Mouse (Mus musculus) lung, postnatal 10 days (tissue): Measurements from ENCODE around the gene Acbd4.

Experiments used
- DNase-seq: peaks from one replicate; pipeline ENCODE4 v3.0.0; 2021

Acbd4 gene

GRCm38 (mm10) chr11:103115163-103116007 is 13.9 kb downstream of the Acbd4 start:
- peak; percentile 87 for DNase-seq

DNA sequence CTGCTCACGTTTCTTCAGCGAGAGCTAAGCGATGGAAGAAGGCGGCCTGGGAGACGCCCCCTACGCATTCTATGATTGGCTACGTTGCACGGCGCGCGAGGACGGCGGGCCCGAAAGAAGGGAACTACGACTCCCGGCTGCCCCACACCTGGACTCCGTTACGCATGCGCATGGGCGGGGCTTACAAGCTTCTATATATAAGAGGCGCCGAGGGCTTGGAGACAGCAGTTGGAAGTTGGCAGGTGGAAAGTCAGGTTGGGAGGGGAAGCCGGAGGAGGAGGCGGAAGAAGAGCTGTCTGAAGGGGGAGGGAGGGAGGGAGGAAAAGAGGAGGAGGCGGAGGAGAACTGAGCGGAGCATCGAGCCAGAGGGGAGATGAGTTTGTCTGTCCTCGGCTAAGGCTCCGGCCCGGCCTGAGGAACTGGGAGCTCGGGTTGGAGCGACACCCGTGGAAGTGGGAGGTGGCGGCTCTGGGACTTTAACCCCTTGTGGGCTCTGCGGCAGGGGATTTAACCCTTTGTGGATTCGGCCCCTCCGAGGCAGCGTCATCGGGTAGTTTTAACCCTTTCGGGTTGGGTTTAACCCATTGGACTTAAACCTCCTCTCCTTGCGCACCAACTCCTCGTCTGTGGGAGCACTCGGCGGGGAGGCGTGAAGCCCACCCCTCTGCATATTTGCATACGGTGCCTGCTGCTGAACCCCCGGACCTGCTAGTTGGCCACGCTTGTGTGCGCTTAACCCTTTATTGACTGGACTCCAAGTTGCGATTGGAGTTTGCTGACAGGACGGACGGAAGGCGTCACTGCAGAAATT is 14.7 kb downstream of the Acbd4 start, which contains the start of gene Hexim1:
TSS of gene Hexim1 (plus strand) at position 224 of the 811 bp plus-strand sequence.
- DNase-seq = peak; percentile 100

DNA sequence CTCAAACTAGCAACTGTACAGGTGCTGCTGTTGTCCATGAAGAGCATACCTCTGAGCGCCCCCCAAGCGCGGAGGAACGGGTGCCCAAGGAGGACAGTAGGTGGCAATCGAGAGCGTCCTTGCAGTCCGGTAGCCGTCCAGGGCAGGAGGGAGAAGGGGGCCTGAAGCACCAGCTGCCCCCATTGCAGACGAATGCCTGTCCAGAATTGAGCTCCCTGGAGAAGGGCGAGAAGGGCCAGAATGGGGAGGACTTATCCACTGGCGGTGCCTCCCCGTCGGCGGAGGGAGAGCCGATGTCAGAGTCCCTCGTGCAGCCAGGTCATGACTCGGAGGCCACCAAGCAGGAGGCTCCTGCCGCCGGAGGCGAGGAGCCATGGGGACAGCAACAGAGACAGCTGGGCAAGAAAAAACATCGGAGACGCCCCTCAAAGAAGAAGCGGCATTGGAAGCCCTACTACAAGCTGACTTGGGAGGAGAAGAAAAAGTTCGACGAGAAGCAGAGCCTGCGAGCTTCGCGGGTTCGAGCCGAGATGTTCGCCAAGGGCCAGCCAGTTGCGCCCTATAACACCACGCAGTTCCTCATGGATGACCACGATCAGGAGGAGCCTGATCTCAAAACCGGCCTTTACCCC is 15.6 kb downstream of the Acbd4 start:
- peak; percentile 90 for DNase-seq

GRCm38 (mm10) chr11:103117591-103118009 is 16.1 kb downstream of the Acbd4 start:
- peak; percentile 66 for DNase-seq

- no peak for DNase-seq
These were observed 17.4 kb downstream of the Acbd4 start for GRCm38 (mm10) chr11:103118866-103119265.

- DNase-seq = no peak
These were observed 18.1 kb downstream of the Acbd4 start for GRCm38 (mm10) chr11:103119609-103120008.

- DNase-seq = peak; percentile 60
These were observed 18.8 kb downstream of the Acbd4 start for GRCm38 (mm10) chr11:103120315-103120714.

- DNase-seq = peak; percentile 73
These were observed 30.5 kb downstream of the Acbd4 start, which contains the start of gene Hexim2 for GRCm38 (mm10) chr11:103131701-103132575. TSS of gene Hexim2 (plus strand) at chr11:103132429.

DNA sequence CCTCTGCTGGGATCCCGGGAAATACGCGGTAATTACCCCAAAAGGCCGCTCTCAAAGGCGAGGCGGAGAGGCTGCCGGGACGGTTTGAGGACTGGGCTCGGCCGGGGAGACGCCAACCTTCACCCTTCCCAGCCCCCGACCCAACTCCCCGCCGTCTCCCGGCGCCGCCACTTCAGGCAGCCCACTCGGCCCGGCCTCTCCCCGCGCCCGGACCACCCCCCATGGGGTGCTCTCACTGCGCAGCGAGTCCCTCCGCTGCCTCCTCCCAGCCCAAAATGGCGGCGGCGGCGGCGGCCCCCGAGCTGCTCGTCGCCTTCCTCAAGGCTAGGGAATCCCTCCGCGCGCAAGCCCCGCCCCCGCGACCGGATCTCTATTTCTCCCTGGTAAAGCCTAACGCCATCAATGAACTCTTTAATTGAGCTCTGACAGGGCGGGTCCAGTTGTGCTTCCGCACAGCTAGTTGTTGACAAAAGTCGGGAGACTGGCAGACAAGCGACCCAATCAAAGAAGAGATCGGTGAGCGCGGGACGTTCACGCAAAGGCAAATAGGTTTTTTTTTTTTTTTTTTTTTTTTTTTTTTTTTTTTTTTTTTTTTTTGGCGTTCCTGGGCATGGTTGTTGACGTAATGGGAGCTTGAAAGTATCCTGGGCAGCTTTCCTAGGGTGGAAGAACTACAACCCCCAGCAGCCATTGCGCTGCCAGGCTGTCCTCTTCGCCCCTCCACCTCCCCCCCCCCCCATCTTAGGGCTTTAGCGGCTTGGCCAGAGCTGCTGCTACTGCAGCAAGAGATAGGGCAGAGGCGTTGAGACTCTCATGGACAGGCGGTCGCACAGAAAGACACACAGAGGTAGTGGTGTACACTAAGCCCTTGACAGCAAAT is 31.3 kb downstream of the Acbd4 start:
- peak; percentile 100 for DNase-seq

- DNase-seq = no peak
These were observed 32.1 kb downstream of the Acbd4 start for GRCm38 (mm10) chr11:103133456-103134185.

DNA sequence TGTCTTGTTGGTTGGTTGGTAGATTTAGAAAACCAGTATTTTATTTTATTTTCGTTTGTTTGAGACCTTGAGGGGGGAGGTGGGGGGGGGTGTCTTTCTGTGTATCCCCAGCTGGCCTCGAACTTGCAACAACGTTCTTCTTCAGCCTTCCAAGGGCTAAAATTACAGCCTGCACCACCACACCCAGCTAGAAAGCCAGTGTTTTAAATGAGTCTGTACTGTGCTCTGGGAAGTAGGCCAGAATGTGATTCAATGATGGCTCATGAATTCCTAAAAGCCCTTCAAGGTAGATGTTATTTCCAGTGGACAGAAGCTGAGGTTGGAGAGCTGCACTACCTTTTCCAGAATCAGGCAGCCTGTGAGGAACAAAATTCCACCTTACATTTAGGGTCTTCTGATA is 32.7 kb downstream of the Acbd4 start:
- no peak for DNase-seq

- DNase-seq = no peak
These were observed 34.6 kb downstream of the Acbd4 start for GRCm38 (mm10) chr11:103136039-103136577.

GRCm38 (mm10) chr11:103139951-103140762 is 38.7 kb downstream of the Acbd4 start:
- no peak for DNase-seq

GRCm38 (mm10) chr11:103140763-103141100 is 39.2 kb downstream of the Acbd4 start:
- peak; percentile 58 for DNase-seq

GRCm38 (mm10) chr11:103141101-103141943 is 39.8 kb downstream of the Acbd4 start:
- DNase-seq = peak; percentile 91

DNA sequence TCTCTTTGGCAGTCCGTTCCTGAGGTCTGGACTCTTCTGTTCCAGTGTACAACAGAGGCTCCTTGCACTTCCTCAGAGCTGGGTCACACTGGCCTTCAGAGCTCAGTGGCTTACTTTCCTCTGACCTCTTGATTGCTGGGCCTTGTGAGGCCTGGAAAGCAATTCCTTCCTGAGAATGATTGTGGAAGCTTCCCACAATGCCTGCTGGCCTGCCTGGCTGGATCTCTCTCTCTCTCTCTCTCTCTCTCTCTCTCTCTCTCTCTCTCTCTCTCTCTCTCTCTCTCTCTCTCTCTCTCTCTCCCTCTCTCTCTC is 40.4 kb downstream of the Acbd4 start:
- DNase-seq = peak; percentile 38

DNA sequence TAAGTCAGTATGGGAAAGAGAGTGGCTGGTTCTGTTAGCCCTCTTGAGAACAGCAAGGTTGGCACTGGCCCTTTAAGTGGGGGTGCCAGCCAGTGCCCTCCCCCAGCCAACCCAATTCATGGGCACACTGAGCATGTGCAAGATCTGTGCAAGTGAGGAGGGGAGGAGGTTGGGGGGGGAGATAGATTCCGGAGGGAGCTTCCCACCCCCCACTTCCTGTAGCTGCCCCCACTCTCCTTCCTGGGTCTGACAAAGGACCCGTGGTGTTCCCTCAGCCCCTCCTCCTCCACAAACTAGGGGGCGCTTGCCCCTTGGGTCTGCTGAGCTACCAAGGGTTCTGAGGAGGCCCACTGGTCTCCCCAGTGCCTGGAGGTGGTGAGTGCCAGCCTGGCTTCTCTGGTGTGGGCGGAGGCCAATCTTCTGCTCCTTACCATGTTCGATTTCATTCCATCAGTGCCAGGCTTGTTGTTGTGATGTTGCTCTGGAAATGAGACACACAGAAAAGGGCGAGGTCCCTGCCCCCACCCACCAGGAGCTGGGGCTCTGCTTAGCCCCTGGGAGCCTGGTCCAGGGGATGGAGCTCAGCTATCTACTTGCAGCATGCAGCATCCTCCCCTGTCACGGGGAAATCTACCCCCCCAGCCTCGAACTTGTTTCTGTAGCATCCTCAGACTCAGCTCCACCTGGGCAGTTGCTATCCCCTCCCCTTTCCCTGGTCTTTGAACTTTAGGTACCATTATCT is 41.1 kb downstream of the Acbd4 start:
- DNase-seq = peak; percentile 93
